Mouse (Mus musculus) macrophage (primary cell): ENCODE measurements around the gene Ranbp6. TPM values are rescaled to one million over a fixed set of nuclear protein-coding genes. Genes with fewer than 3 reads are reported as not detected.

ENCODE experiments used
- H3K27ac ChIP-seq: fragments of 350-480 bp; formaldehyde crosslinking; 2 replicates; pipeline ENCODE4 v1.9.0; 2021
- H3K36me3 ChIP-seq: fragments of 350-480 bp; formaldehyde crosslinking; 2 replicates; pipeline ENCODE4 v1.9.0; 2021; ENCODE audit errors: inconsistent target
- H3K4me3 ChIP-seq: fragments of 350-480 bp; formaldehyde crosslinking; 2 replicates; pipeline ENCODE4 v1.9.0; 2021; ENCODE audit errors: inconsistent target
- H3K79me2 ChIP-seq: fragments of 350-480 bp; formaldehyde crosslinking; 2 replicates; pipeline ENCODE4 v1.9.0; 2021; ENCODE audit errors: inconsistent target
- WGBS: methylation state at CpG from one replicate; pipeline ENCODE4 v1.1.7; 2026; ENCODE audit warnings: inconsistent platforms; ENCODE audit not compliant: missing documents; 5-methylcytosine and 5-hydroxymethylcytosine counted together
- polyA plus RNA-seq: library from polyadenylated mRNA; stranded (reverse); fragments of 250-400 nt; gene quantifications from 3 replicates; pipeline ENCODE4 v1.2.4, GENCODE M21; 2018; ENCODE audit warnings: inconsistent platforms
- total RNA-seq, 78 experiments: library from RNA; depleted of rRNA; stranded (reverse); fragments of 250-400 nt; gene quantifications; 1 replicate in 9 of 78; 2 replicates in 24 of 78; 3 replicates in 43 of 78; 4 replicates in 2 of 78; pipeline ENCODE4 v1.2.4; 2018; ENCODE audit warnings: inconsistent platforms in 56 of 78

The Ranbp6 gene
- total RNA-seq (2018; cell fraction: chromatin; rRNA removed): 10 to 100 TPM in 14 of 26 experiments, 1 to 10 TPM in 12; 2.6 to 27.1 (median 11.5) TPM
- 1 to 10 TPM; 2.2 to 9.9 (median 5.5) TPM for total RNA-seq (2018; cell fraction: cytosol; rRNA removed)
- 10 to 100 TPM in 10 of 26 experiments, 1 to 10 TPM in 16; 3.3 to 28.2 (median 9.1) TPM for total RNA-seq (2018; cell fraction: nucleus; rRNA removed)
- 6.2 to 6.7 TPM (median 6.6 TPM) in 3 replicates for polyA plus RNA-seq

DNA sequence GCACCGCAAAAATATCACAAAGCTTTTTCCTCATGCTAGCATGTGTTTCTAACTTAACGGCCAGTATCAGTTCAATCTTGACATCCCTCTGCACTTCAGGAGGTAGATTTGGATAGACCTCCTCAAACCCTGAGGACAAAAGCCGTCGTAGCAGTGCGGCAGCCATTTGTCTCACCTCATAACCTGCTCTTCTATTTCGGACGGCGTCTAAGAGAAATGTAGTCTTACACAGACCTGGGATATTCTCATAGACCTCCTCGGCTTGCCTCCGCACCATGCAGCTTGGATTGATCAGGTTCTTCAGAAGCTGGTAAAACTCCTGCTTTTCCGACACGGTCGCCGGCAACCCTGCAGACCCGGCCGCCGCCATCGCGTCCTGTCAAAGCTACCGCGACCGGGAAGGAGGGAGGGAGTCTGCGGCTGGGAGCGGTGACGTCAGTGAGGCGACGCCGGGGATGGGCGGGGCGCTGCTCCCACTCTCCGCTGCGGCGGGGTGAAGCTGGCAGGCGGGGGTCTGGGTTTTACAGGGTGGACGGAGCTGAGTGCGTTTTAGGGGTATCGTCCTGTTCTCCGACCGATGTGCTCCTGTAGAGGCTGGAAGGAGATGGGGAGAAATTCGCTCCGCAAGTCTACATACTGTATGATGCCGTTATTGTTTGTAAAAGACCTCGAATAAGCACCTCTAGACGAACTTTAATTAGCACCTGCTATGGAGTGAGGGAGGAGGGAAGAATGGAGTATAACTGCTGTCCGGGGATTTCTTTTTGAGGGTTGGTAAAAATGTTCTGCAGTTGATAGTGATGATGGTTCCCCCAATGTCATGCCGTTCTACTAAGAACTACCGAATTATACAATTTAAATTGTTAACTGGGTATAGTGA is at the start of gene Ranbp6:
Gene Ranbp6, minus strand, starts transcription at position 394 of the 880 bp plus-strand sequence.
- Histone ChIP-seq H3K27ac (peak within 1 kb of the TSS; percentile 29; the same call in 1 of the 2 replicates), H3K36me3 (0 out of 2 replicates have a peak, but pooled peaks cover 4% of the 10 kb centered on the region), H3K79me2 (peaks cover 42% of the 10 kb centered on the region), H3K4me3 (peak within 1 kb of the TSS; percentile 92)
- 1% methylated on average over 47 of the region's 47 CpGs for WGBS

- Histone ChIP-seq H3K27ac (no peak overlapping the region), H3K79me2 (no peaks in the 10 kb centered on the region), H3K4me3 (no peak overlapping the region), H3K36me3 (no peaks in the 10 kb centered on the region)
- WGBS: 98% methylated on average over 4 of the region's 4 CpGs
Observed at GRCm38 (mm10) chr19:29860816-29861215, 48.0 kb upstream of the Ranbp6 start.

GRCm38 (mm10) chr19:29857267-29857666 is 44.5 kb upstream of the Ranbp6 start:
- Histone ChIP-seq H3K36me3 (no peaks in the 10 kb centered on the region), H3K4me3 (no peak overlapping the region), H3K79me2 (no peaks in the 10 kb centered on the region), H3K27ac (no peak overlapping the region)
- 89% methylated on average over 4 of the region's 5 CpGs for WGBS

- H3K27ac ChIP-seq: no peak overlapping the region
- 93% methylated on average over 5 of the region's 5 CpGs for WGBS
- no peaks in the 10 kb centered on the region for H3K79me2 ChIP-seq
- no peaks in the 10 kb centered on the region for H3K36me3 ChIP-seq
- no peak overlapping the region for H3K4me3 ChIP-seq
Observed at GRCm38 (mm10) chr19:29853711-29854110, 40.9 kb upstream of the Ranbp6 start.

DNA sequence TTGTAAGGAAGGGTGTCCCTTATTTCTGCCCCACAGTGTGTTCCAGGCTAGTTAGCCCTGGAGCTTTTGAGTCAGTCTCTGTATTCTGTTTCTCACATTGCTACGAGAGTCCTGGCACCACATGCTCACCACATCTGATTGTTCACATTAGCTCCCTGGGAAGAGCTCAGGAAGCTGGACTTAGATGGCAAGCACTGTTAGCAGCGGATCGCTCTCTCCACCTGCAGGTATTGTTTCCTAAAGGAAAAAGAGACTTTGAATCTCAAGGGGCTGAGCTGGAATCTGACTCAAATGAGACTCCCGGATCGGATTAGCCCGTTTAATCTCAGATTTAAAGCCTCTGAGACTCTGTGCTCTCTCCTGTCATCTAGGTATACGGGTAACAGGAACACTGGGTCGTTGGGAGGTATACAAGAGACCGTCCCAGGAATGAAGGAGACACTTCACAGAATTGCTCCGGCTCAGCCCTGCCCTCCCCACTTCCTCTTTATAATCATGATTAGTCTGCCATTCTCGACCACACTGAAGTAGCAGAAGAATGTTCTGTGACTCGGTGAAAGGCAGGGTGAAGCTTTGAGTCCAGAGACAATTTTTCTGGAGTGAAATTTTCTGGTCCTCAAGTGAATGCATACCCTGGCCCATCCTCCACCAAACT is 38.4 kb upstream of the Ranbp6 start:
- Histone ChIP-seq H3K27ac (no peak overlapping the region), H3K4me3 (no peak overlapping the region), H3K79me2 (no peaks in the 10 kb centered on the region), H3K36me3 (no peaks in the 10 kb centered on the region)
- 11% methylated on average over 12 of the region's 12 CpGs for WGBS

DNA sequence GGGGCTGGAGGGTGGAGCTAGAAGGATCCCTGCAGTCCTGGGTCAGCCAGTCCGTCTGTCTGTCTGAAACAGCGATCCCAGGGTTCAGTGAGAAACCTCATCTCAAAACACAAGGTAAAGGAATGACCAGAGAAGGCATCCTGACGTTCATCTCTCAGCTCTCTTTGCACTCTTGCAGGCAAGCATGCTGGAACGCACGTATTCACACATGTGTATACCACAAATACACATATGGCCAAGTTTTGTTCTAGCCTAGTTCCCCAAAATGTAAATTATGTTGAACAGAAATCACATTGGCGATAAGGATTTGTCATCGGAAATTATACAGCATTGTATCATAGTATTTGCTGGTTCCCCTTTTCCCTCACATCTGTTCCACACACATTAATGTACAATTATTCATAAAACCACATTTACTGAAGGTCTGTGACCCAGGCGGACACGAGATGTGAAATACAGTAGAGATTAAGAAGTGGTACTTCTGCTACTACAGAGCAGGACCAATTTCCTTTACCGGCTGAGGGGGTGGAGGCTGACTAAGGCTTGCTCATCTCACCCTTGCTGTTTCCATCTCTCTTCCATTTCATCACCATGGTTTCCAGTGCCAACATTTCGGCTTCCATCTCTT is 37.3 kb upstream of the Ranbp6 start:
- Histone ChIP-seq H3K79me2 (no peaks in the 10 kb centered on the region), H3K36me3 (no peaks in the 10 kb centered on the region), H3K27ac (no peak overlapping the region), H3K4me3 (no peak overlapping the region)
- 12% methylated on average over 11 of the region's 11 CpGs for WGBS

DNA sequence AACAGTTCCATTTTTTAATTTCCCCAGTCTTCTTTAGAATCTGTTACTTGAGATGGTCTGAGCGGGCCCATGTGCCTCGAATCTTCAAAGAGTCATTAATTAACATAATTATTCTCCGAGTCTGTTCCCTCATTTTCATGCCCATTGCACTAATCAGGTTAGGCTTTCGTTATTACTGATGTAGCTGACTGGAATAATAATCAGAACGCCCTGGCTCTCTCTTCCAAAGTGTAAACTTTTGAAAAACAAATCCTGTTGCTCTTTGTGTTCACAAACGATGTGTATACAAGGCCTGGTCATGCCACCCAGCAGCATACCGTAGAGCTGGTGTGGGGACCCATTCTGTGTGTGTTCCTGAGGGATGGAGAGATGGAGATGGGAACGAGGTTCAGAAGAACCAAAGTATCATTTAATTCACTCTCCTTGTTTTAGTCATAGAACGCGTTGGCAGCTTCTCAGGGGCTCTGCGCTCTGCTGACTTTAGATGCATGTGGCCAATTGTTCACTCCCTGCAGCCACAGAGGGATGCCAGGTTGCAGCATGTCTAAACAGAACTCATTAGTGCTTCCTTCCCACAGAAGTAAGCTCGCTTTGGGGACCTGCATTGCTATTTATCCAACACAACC is 31.4 kb upstream of the Ranbp6 start:
- H3K4me3 ChIP-seq: no peak overlapping the region
- no peak overlapping the region for H3K27ac ChIP-seq
- H3K36me3 ChIP-seq: no peaks in the 10 kb centered on the region
- H3K79me2 ChIP-seq: no peaks in the 10 kb centered on the region
- 86% methylated on average over 10 of the region's 12 CpGs for WGBS

GRCm38 (mm10) chr19:29843641-29844035 is 30.9 kb upstream of the Ranbp6 start:
- Histone ChIP-seq H3K36me3 (no peaks in the 10 kb centered on the region), H3K4me3 (no peak overlapping the region), H3K79me2 (no peaks in the 10 kb centered on the region), H3K27ac (no peak overlapping the region)
- WGBS: 77% methylated on average over 5 of the region's 5 CpGs

GRCm38 (mm10) chr19:29842973-29843372 is 30.2 kb upstream of the Ranbp6 start:
- WGBS: 90% methylated on average over 8 of the region's 8 CpGs

DNA sequence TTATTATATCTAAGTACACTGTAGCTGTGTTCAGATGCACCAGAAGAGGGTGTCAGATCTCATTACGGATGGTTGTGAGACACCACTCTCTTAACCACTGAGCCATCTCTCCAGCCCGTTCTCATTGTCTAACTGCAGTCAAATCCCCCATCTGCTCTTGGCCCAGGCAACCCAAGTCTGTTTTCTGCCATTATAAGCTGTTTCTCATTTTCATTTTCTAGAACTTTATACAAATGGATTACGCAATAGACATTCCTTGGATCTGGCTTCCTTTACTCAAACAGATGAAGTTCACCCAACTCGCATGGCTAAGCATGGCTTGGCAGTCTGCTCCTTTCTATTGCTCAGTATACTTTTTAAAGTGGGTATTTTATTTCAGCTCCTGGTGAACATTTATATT is 27.9 kb upstream of the Ranbp6 start:
- Histone ChIP-seq H3K36me3 (no peaks in the 10 kb centered on the region), H3K27ac (no peak overlapping the region), H3K79me2 (no peaks in the 10 kb centered on the region), H3K4me3 (no peak overlapping the region)
- WGBS: 89% methylated on average over 4 of the region's 4 CpGs

More at GRCm38 (mm10) chr19:29842973-29843372, 30.2 kb upstream of the Ranbp6 start:
- Histone ChIP-seq H3K36me3 (no peaks in the 10 kb centered on the region), H3K79me2 (no peaks in the 10 kb centered on the region), H3K27ac (no peak overlapping the region), H3K4me3 (no peak overlapping the region)

- H3K27ac ChIP-seq: no peak overlapping the region
- WGBS: 100% methylated on average over 3 of the region's 3 CpGs
- H3K4me3 ChIP-seq: no peak overlapping the region
- no peaks in the 10 kb centered on the region for H3K36me3 ChIP-seq
- H3K79me2 ChIP-seq: no peaks in the 10 kb centered on the region
Observed at GRCm38 (mm10) chr19:29838636-29839135, 25.9 kb upstream of the Ranbp6 start.

DNA sequence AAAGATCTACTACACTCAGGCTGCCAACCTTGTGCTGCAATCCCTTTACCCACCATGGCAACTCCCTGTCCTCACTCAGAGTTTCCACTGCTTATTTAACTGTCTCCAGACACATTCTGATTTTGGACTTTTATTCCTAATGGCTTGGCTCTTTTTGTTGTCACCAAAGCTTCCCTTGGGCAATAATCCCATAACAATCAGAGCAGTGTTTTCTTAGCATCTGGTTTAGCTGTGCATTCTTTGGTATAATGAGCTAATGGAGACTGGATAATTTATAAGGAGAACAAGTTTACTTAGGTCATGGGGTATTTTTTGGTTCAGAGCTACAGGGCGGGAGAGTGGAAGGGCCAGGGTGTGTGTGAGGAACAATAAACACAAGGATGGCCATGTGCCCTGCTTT is 25.4 kb upstream of the Ranbp6 start:
- Histone ChIP-seq H3K79me2 (no peaks in the 10 kb centered on the region), H3K27ac (no peak overlapping the region), H3K4me3 (no peak overlapping the region), H3K36me3 (no peaks in the 10 kb centered on the region)
- WGBS: 100% methylated on average over 1 of the region's 1 CpGs

- H3K27ac ChIP-seq: no peak overlapping the region
- H3K36me3 ChIP-seq: no peaks in the 10 kb centered on the region
- H3K79me2 ChIP-seq: no peaks in the 10 kb centered on the region
- 100% methylated on average over 2 of the region's 3 CpGs for WGBS
- H3K4me3 ChIP-seq: no peak overlapping the region
Observed at GRCm38 (mm10) chr19:29835364-29836034, 22.7 kb upstream of the Ranbp6 start.
